Mouse (Mus musculus) urinary bladder, adult 18-20 months (tissue): ENCODE measurements at regions not wholly inside any gene's neighbourhood (a gene's known extent, or its start where the extent isn't known, plus 50 kb on each side); places are given as distances from the start of the nearest gene placed in this dataset.

Source experiments
- DNase-seq, 2 experiments: peaks; one replicate each; pipeline ENCODE4 v3.0.0; 2022; ENCODE audit warnings: low spot score in 2 of 2, mixed read lengths in 2 of 2

GRCm38 (mm10) chr4:71835737-71836136 lies 78.0 kb upstream of the Gm11232 start:
- DNase-seq, result no peak

GRCm38 (mm10) chr4:71811444-71811843 lies 53.7 kb upstream of the Gm11232 start:
- DNase-seq, result no peak

- no peak for DNase-seq
Measured at GRCm38 (mm10) chr4:71808271-71808670, 50.5 kb upstream of the Gm11232 start.
